Mouse (Mus musculus) midbrain, postnatal 0 days (tissue): ENCODE data around the gene Gm6657. TPM values are rescaled to one million over a fixed set of nuclear protein-coding genes. Genes with fewer than 3 reads are reported as not detected.

Source experiments
- ATAC-seq: fragments of 200-750 bp; cut with Nextera tagmentation; 2 replicates; pipeline ENCODE4 v1.8.0; 2017; ENCODE audit warnings: moderate number of reproducible peaks, mild to moderate bottlenecking, moderate TSS enrichment, moderate library complexity; ENCODE audit not compliant: low FRiP score
- DNase-seq: peaks from one replicate; pipeline ENCODE4 v3.0.0-alpha.2; 2015; ENCODE audit warnings: low spot score
- H3K27ac ChIP-seq: fragments of 300-500 bp; sonication (generic); 2 replicates; pipeline ENCODE4 v1.5.1; 2014; ENCODE audit warnings: low read depth, mild to moderate bottlenecking, low read length, mixed read lengths
- H3K27me3 ChIP-seq: fragments of 300-500 bp; sonication (generic); 2 replicates; pipeline ENCODE4 v1.6.1; 2014; ENCODE audit warnings: low read length, control low read depth, mixed read lengths; ENCODE audit not compliant: insufficient read depth
- H3K36me3 ChIP-seq: fragments of 300-500 bp; sonication (generic); 2 replicates; pipeline ENCODE4 v1.6.1; 2014; ENCODE audit warnings: low read length, control low read depth, mixed read lengths; ENCODE audit not compliant: insufficient read depth
- H3K4me1 ChIP-seq: fragments of 300-500 bp; sonication (generic); 2 replicates; pipeline ENCODE4 v1.6.1; 2014; ENCODE audit warnings: mild to moderate bottlenecking, control low read depth, antibody characterized with exemption, low read length, mixed read lengths; ENCODE audit not compliant: insufficient read depth
- H3K4me2 ChIP-seq: fragments of 300-500 bp; sonication (generic); 2 replicates; pipeline ENCODE4 v1.6.1; 2014; ENCODE audit warnings: low read depth, mild to moderate bottlenecking, low read length, mixed read lengths; ENCODE audit not compliant: poor library complexity, severe bottlenecking
- H3K4me3 ChIP-seq: fragments of 300-500 bp; sonication (generic); 2 replicates; pipeline ENCODE4 v1.5.1; 2014; ENCODE audit warnings: low read depth, mild to moderate bottlenecking, low read length, moderate library complexity
- H3K9ac ChIP-seq: fragments of 300-500 bp; sonication (generic); replicated peaks from 2 replicates; pipeline ENCODE4 v1.6.1; 2014; ENCODE audit warnings: mild to moderate bottlenecking, low read length, moderate library complexity, mixed read lengths; ENCODE audit not compliant: poor library complexity, severe bottlenecking
- H3K9me3 ChIP-seq: fragments of 300-500 bp; sonication (generic); 2 replicates; pipeline ENCODE4 v1.6.1; 2016; ENCODE audit warnings: low read length, control low read depth
- CTCF ChIP-seq: IDR thresholded peaks from 2 replicates; pipeline ENCODE4 v1.5.1; 2016; ENCODE audit warnings: antibody characterized with exemption, mild to moderate bottlenecking
- WGBS: fragments of 180-500 bp; shearing (Covaris S2); extraction: QIAGEN DNeasy Blood & Tissue Kit; methylation state at CpG from one replicate; pipeline ENCODE4 v1.1.7; 2014; 5-methylcytosine and 5-hydroxymethylcytosine counted together
- polyA plus RNA-seq: library from polyadenylated mRNA; unstranded; fragments of >200 nt; fragmentation: Nextera tagmentation; extraction: Ambion mirVana; gene quantifications from 2 replicates; pipeline ENCODE4 v1.2.1, GENCODE M21; 2015
- total RNA-seq: library from RNA; depleted of rRNA; stranded (reverse); fragments of >200 nt; gene quantifications from 2 replicates; pipeline ENCODE4 v1.2.3, GENCODE M21; 2014

The Gm6657 gene
- total and polyA plus RNA-seq, 2 experiments from 2014 or later: not detected

GRCm38 (mm10) chr12:78195368-78195767, 1.3 kb downstream of the Gm6657 start:
- no peak for ATAC-seq
- DNase-seq: no peak
- no peaks in the 10 kb centered on the region for H3K4me1 ChIP-seq
- H3K27me3 ChIP-seq: no peaks in the 10 kb centered on the region
- no peak for TF ChIP-seq CTCF
- no peak overlapping the region for H3K27ac ChIP-seq
- H3K36me3 ChIP-seq: no peaks in the 10 kb centered on the region
- H3K4me3 ChIP-seq: no peak overlapping the region
- no peak overlapping the region for H3K9ac ChIP-seq
- WGBS: 77% methylated on average over 2 of the region's 2 CpGs
- H3K9me3 ChIP-seq: no peaks in the 10 kb centered on the region
- H3K4me2 ChIP-seq: no peak overlapping the region

- Histone ChIP-seq H3K4me1 (0 out of 2 replicates have a peak, but pooled peaks cover 2% of the 10 kb centered on the region), H3K4me3 (no peak overlapping the region), H3K9ac (no peak overlapping the region), H3K27me3 (no peaks in the 10 kb centered on the region), H3K27ac (no peak overlapping the region), H3K4me2 (no peak overlapping the region), H3K9me3 (no peaks in the 10 kb centered on the region), H3K36me3 (no peaks in the 10 kb centered on the region)
- no peak for TF ChIP-seq CTCF
- DNase-seq (no peak), ATAC-seq (no peak)
- 68% methylated on average over 5 of the region's 5 CpGs for WGBS
These were observed 9.6 kb downstream of the Gm6657 start for GRCm38 (mm10) chr12:78203646-78204045.

- peak; percentile 87 for DNase-seq
- 14% methylated on average over 5 of the region's 5 CpGs for WGBS
These were observed 12.0 kb downstream of the Gm6657 start for GRCm38 (mm10) chr12:78205915-78206570.

GRCm38 (mm10) chr12:78206571-78206960, 12.5 kb downstream of the Gm6657 start:
- H3K27me3 ChIP-seq: no peaks in the 10 kb centered on the region
- no peak overlapping the region for H3K4me3 ChIP-seq
- no peak for TF ChIP-seq CTCF
- no peak overlapping the region for H3K27ac ChIP-seq
- no peaks in the 10 kb centered on the region for H3K9me3 ChIP-seq
- H3K4me1 ChIP-seq: 0 out of 2 replicates have a peak, but pooled peaks cover 2% of the 10 kb centered on the region
- WGBS: 76% methylated on average over 4 of the region's 4 CpGs
- H3K4me2 ChIP-seq: no peak overlapping the region
- DNase-seq (no peak), ATAC-seq (no peak)
- no peak overlapping the region for H3K9ac ChIP-seq
- no peaks in the 10 kb centered on the region for H3K36me3 ChIP-seq

More at GRCm38 (mm10) chr12:78205915-78206570, 12.0 kb downstream of the Gm6657 start:
- Histone ChIP-seq H3K4me2 (peak overlapping the region; percentile 29), H3K9ac (no peak overlapping the region), H3K4me1 (0 out of 2 replicates have a peak, but pooled peaks cover 2% of the 10 kb centered on the region), H3K4me3 (no peak overlapping the region), H3K36me3 (no peaks in the 10 kb centered on the region), H3K27ac (no peak overlapping the region), H3K9me3 (no peaks in the 10 kb centered on the region), H3K27me3 (no peaks in the 10 kb centered on the region)
- ATAC-seq: no peak
- TF ChIP-seq CTCF: peak; percentile 88

GRCm38 (mm10) chr12:78209856-78210255, 15.8 kb downstream of the Gm6657 start:
- no peak overlapping the region for H3K9ac ChIP-seq
- WGBS: 87% methylated on average over 2 of the region's 2 CpGs
- H3K4me1 ChIP-seq: 0 out of 2 replicates have a peak, but pooled peaks cover 2% of the 10 kb centered on the region

GRCm38 (mm10) chr12:78215490-78215889, 21.4 kb downstream of the Gm6657 start:
- Histone ChIP-seq H3K9ac (no peak overlapping the region), H3K27ac (no peak overlapping the region), H3K36me3 (no peaks in the 10 kb centered on the region), H3K4me2 (no peak overlapping the region), H3K27me3 (no peaks in the 10 kb centered on the region), H3K4me3 (no peak overlapping the region), H3K9me3 (no peaks in the 10 kb centered on the region), H3K4me1 (no peaks in the 10 kb centered on the region)
- TF ChIP-seq CTCF: no peak
- DNase-seq: no peak
- no peak for ATAC-seq
- 82% methylated on average over 6 of the region's 6 CpGs for WGBS

More at GRCm38 (mm10) chr12:78209856-78210255, 15.8 kb downstream of the Gm6657 start:
- Histone ChIP-seq H3K9me3 (no peaks in the 10 kb centered on the region), H3K36me3 (no peaks in the 10 kb centered on the region), H3K4me3 (no peak overlapping the region), H3K27ac (no peak overlapping the region), H3K27me3 (no peaks in the 10 kb centered on the region), H3K4me2 (no peak overlapping the region)
- TF ChIP-seq CTCF: no peak
- no peak for ATAC-seq
- no peak for DNase-seq
